14 mouse cellular contexts compared by ENCODE assay signal in genomic region chr13:111384011-111384985, GRCm38 (mm10).
A peak's percentile ranks its signal among the peaks of the same experiment; 100 is the strongest.
DNase-seq lines count a peak whose midpoint lies in the region; ATAC-seq and TF ChIP-seq lines count a peak whose summit lies in the region.
"Had no signal": no experiment of that assay in that cellular context is flagged by ENCODE, and none has a peak within 500 bp of the region (broad histone marks: within the 10 kb centered on the region; RNA-seq: fewer than 3 reads in every experiment).

No protein-coding gene starts in this region.

- H3K4me3 ChIP-seq in heart, embryonic 16.5 days (ENCODE audit: low read length), result no peak overlapping the region
- no peak overlapping the region for H3K4me3 ChIP-seq in limb, embryonic 14.5 days (replicated peaks; ENCODE audit: low read length)
- no peak overlapping the region for H3K4me3 ChIP-seq in limb, embryonic 10.5 days
- H3K4me3 ChIP-seq: gastrocnemius, adult 2 months; liver, embryonic 15.5 days; neural tube, embryonic 12.5 days had no signal

- no peaks in the 10 kb centered on the region for H3K36me3 ChIP-seq in heart, embryonic 16.5 days (ENCODE audit: control insufficient read depth, insufficient read depth)
- no peaks in the 10 kb centered on the region for H3K36me3 ChIP-seq in limb, embryonic 14.5 days (ENCODE audit: control insufficient read depth, insufficient read depth, low read length)
- no peaks in the 10 kb centered on the region for H3K36me3 ChIP-seq in limb, embryonic 10.5 days
- H3K36me3 ChIP-seq: liver, embryonic 15.5 days; neural tube, embryonic 12.5 days had no signal

- H3K9me3 ChIP-seq in heart, embryonic 16.5 days (replicated peaks; ENCODE audit: control insufficient read depth, low read length), result no peaks in the 10 kb centered on the region
- H3K9me3 ChIP-seq in limb, embryonic 14.5 days (ENCODE audit: control insufficient read depth, low read length), result no peaks in the 10 kb centered on the region
- H3K9me3 ChIP-seq in limb, embryonic 10.5 days (replicated peaks), result no peaks in the 10 kb centered on the region
- H3K9me3 ChIP-seq: liver, embryonic 15.5 days; neural tube, embryonic 12.5 days had no signal

- no peaks in the 10 kb centered on the region for H3K4me1 ChIP-seq in heart, embryonic 16.5 days (ENCODE audit: control insufficient read depth, insufficient read depth, low read length)
- H3K4me1 ChIP-seq in limb, embryonic 14.5 days (ENCODE audit: control insufficient read depth, insufficient read depth, low read length), result no peaks in the 10 kb centered on the region
- no peaks in the 10 kb centered on the region for H3K4me1 ChIP-seq in limb, embryonic 10.5 days
- H3K4me1 ChIP-seq: liver, embryonic 15.5 days; neural tube, embryonic 12.5 days had no signal

- H3K27me3 ChIP-seq in heart, embryonic 16.5 days (ENCODE audit: control insufficient read depth, insufficient read depth, low read length), result no peaks in the 10 kb centered on the region
- H3K27me3 ChIP-seq in limb, embryonic 14.5 days (ENCODE audit: control insufficient read depth, insufficient read depth, low read length), result no peaks in the 10 kb centered on the region
- H3K27me3 ChIP-seq in limb, embryonic 10.5 days (ENCODE audit: low read depth, poor library complexity, severe bottlenecking), result no peaks in the 10 kb centered on the region
- H3K27me3 ChIP-seq: liver, embryonic 15.5 days; neural tube, embryonic 12.5 days had no signal

- H3K4me2 ChIP-seq in heart, embryonic 16.5 days (ENCODE audit: low read depth, low read length), result no peak overlapping the region
- H3K4me2 ChIP-seq in limb, embryonic 14.5 days (replicated peaks; ENCODE audit: low read depth, low read length, severe bottlenecking), result no peak overlapping the region
- H3K4me2 ChIP-seq: liver, embryonic 15.5 days; neural tube, embryonic 12.5 days had no signal

- DNase-seq in cerebellum, adult 11 months, result no peak
- no peak for DNase-seq in heart, postnatal 4 days
- peak; percentile 25 for DNase-seq in limb, embryonic 14.5 days (ENCODE audit: low spot score)
- DNase-seq in limb, embryonic 10.5 days (ENCODE audit: low spot score), result no peak
- DNase-seq in cerebellum, adult 9-11 months, result peak; percentile 25
- DNase-seq: adrenal gland, postnatal 25 days; gastrocnemius, adult 2 months; kidney, adult 18-20 months; thymus, postnatal 14 days had no signal

- peak; percentile 88 for ATAC-seq in cerebellum, adult (ENCODE audit: insufficient number of reproducible peaks, low FRiP score, low TSS enrichment)
- ATAC-seq in heart, embryonic 16.5 days (replicated peaks; ENCODE audit: extremely low read depth, insufficient read depth, low FRiP score), result no peak; the same call in 1 of the 2 replicates
- ATAC-seq in limb, embryonic 14.5 days (ENCODE audit: low FRiP score, low read depth), result no peak
- no peak for ATAC-seq in granulocyte monocyte progenitor cell, adult 5-6 weeks (replicated peaks; ENCODE audit: poor library complexity, severe bottlenecking)

- H3K9ac ChIP-seq in heart, embryonic 16.5 days (ENCODE audit: low read length), result no peak overlapping the region
- H3K9ac ChIP-seq in limb, embryonic 14.5 days (ENCODE audit: low read depth, low read length, severe bottlenecking), result no peak overlapping the region
- H3K9ac ChIP-seq: liver, embryonic 15.5 days; neural tube, embryonic 12.5 days had no signal

- peak overlapping the region; percentile 50; the same call in 1 of the 2 replicates for H3K27ac ChIP-seq in heart, embryonic 16.5 days (ENCODE audit: low read length)
- no peak overlapping the region for H3K27ac ChIP-seq in limb, embryonic 14.5 days (replicated peaks; ENCODE audit: low read depth, low read length)
- H3K27ac ChIP-seq in limb, embryonic 10.5 days, result no peak overlapping the region
- H3K27ac ChIP-seq: gastrocnemius, adult 2 months; liver, embryonic 15.5 days; neural tube, embryonic 12.5 days had no signal

- TF ChIP-seq POLR2A in limb, embryonic 14.5 days (IDR thresholded peaks at IDR 0.05; ENCODE audit: borderline replicate concordance, extremely low read depth, insufficient read depth, insufficient read length), result no peak

- WGBS in heart, embryonic 16.5 days, result 58% methylated on average over 12 of the region's 12 CpGs
- 54% methylated on average over 12 of the region's 12 CpGs for WGBS in limb, embryonic 14.5 days
- WGBS in limb, embryonic 10.5 days, result 73% methylated on average over 12 of the region's 12 CpGs

Comparison
In these comparisons a context has a peak if more than half of its experiments do, and no peak if none do; other contexts are left out.
1. DNase-seq: peak in limb, embryonic 14.5 days (single experiment) and cerebellum, adult 9-11 months (single experiment); none in cerebellum, adult 11 months (single experiment), heart, postnatal 4 days (single experiment) and limb, embryonic 10.5 days (single experiment).